Mouse (Mus musculus): Measurements from ENCODE around the gene Cdk5rap3. TPM values are rescaled to one million over a fixed set of nuclear protein-coding genes. Genes with fewer than 3 reads are reported as not detected.

The Cdk5rap3 gene
- total RNA-seq, 2 experiments from 2014 or later = 28.6 to 30.0 TPM

GRCm38 (mm10) chr11:96944844-96945580, 28.7 kb upstream of the Cdk5rap3 start:
- Histone ChIP-seq H3K4me3 (peak overlapping the region; percentile 55; the same call in 1 of the 2 replicates), H3K27ac (no peak overlapping the region; the same call in 1 of the 2 replicates)
- TF ChIP-seq CTCF (IDR thresholded peaks at IDR 0.05) = no peak
- intact Hi-C loops (cut with DNase I) = no loop called here
- DNase-seq (ENCODE audit: extremely low spot score in 1 of 2, low spot score in 2 of 2) = no peak

- Histone ChIP-seq H3K27ac (peak within 1 kb of the TSS; percentile 87), H3K4me3 (peak within 1 kb of the TSS; percentile 55)
- peak; percentile 85 to 90 for DNase-seq (ENCODE audit: extremely low spot score in 1 of 2, low spot score in 2 of 2)
- no peak for TF ChIP-seq CTCF (IDR thresholded peaks at IDR 0.05)
- intact Hi-C loops (cut with DNase I) = no loop called here
These were observed 27.5 kb upstream of the Cdk5rap3 start, which contains the start of gene Pnpo for GRCm38 (mm10) chr11:96943746-96944304. Gene Pnpo (minus strand): TSS chr11:96943986.

- intact Hi-C loops (cut with DNase I) = no loop called here
- TF ChIP-seq CTCF (IDR thresholded peaks at IDR 0.05) = no peak
- DNase-seq (ENCODE audit: extremely low spot score in 1 of 2, low spot score in 2 of 2) = no peak
- Histone ChIP-seq H3K4me3 (no peak overlapping the region), H3K27ac (no peak overlapping the region)
These were observed 25.8 kb upstream of the Cdk5rap3 start for GRCm38 (mm10) chr11:96941989-96942590.

DNA sequence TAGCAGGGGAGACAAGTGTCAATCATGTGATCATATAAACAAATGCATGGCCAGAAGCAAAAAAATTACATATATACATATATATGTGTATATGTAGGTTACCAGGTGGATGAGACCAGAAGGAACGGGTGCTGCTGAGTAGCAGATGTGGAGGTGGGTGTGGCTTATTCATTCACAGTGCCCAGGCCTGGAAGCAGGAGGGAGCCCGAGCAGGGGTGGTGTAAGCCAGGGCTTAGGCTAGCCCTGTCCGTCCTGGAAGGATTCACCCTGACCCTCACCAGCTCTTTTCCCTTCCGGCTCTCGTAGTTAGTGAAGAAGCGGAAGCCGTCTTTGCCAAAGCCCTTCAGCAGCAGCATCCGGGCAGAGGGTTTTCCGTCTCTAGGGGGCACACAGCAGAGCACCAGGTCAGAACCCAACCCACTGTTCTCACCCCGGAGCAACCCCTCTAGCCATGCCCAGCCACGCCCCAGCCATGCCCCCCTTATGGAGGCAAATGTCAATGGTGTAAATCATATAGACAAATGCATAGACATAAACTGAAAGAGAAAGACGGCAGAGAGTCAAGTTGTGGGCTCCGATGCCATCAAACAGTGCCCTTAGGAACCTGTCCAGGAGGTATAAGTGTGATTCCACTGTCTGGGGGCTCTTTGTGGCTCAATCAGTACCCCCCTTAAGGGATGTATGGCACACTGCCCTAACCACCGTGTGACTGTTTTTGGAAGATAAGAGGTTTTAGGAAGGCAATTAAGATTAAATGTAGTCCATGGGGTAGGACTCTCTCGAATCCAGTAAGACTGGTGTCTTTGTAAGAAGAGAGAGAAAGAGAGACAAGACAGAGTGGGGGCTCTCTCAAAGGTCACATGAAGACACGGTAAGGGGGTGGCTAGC, 24.5 kb upstream of the Cdk5rap3 start:
- DNase-seq (ENCODE audit: extremely low spot score in 1 of 2, low spot score in 2 of 2) = no peak
- H3K27ac ChIP-seq = no peak overlapping the region
- intact Hi-C loops (cut with DNase I) = no loop called here

DNA sequence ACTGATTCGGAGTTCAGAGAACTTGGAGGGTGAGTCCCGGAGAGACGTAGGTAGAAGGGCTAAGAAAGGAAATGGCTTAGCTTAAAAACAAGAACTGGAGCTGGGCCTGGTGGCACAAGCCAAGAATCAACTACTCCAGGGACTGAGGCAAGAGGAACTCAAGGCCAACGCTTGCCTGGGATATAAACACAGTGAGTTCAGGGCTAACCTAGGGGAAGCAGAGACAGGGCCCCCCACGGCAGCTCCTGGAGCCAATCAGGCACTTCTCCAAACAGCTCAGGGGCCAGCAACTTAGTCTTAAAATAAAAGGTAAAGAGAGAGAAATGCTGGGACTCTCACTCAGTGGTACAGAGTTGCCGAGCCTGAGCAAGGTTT, 22.1 kb upstream of the Cdk5rap3 start:
- Histone ChIP-seq H3K4me3 (no peak overlapping the region), H3K27ac (no peak overlapping the region)
- DNase-seq (ENCODE audit: extremely low spot score in 1 of 2, low spot score in 2 of 2) = no peak
- no peak for TF ChIP-seq CTCF (IDR thresholded peaks at IDR 0.05)
- intact Hi-C loops (cut with DNase I) = no loop called here

More for the DNA sequence above, 24.5 kb upstream of the Cdk5rap3 start:
- H3K4me3 ChIP-seq = no peak overlapping the region
- no peak for TF ChIP-seq CTCF (IDR thresholded peaks at IDR 0.05)

- peak in 1 of 2 experiments; percentile 27 for DNase-seq (ENCODE audit: extremely low spot score in 1 of 2, low spot score in 2 of 2)
- intact Hi-C loops (cut with DNase I) = loop anchor here (1.0 kb wide), 1 partner anchor 21 kb away; the partner anchor contains the start of gene Cdk5rap3
- peak; percentile 68 for TF ChIP-seq CTCF (IDR thresholded peaks at IDR 0.05)
These were observed 21.5 kb upstream of the Cdk5rap3 start for GRCm38 (mm10) chr11:96937549-96938425.

GRCm38 (mm10) chr11:96935872-96936650, 19.8 kb upstream of the Cdk5rap3 start:
- no peak overlapping the region for H3K4me3 ChIP-seq

More at GRCm38 (mm10) chr11:96937549-96938425, 21.5 kb upstream of the Cdk5rap3 start:
- Histone ChIP-seq H3K27ac (no peak overlapping the region), H3K4me3 (no peak overlapping the region)

DNA sequence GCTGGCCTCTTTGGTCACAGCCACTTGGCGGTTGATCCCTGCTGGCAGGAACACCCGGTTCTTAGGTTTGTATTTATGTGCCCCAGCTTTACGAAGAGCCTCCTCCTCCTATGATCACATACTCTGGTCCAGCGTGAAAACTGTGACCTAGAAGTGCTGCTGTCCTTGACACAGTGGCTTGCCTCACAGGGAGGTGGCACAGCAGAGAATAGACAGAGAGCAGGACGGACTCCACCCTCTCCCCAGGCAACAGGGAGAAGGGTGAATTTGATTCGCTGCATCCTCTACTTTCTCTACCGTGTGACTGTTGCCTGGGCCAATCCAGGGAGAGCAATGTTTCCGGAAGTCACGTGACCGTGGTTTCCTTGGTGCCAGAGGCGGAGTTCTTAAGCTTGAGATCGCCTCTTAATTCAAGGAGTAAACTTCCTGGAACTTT, 18.6 kb upstream of the Cdk5rap3 start:
- peak in 1 of 2 experiments; percentile 51 for DNase-seq (ENCODE audit: extremely low spot score in 1 of 2, low spot score in 2 of 2)
- no peak for TF ChIP-seq CTCF (IDR thresholded peaks at IDR 0.05)
- H3K4me3 ChIP-seq = no peak overlapping the region

More at GRCm38 (mm10) chr11:96935872-96936650, 19.8 kb upstream of the Cdk5rap3 start:
- no peak for TF ChIP-seq CTCF (IDR thresholded peaks at IDR 0.05)
- intact Hi-C loops (cut with DNase I) = no loop called here
- no peak for DNase-seq (ENCODE audit: extremely low spot score in 1 of 2, low spot score in 2 of 2)
- no peak overlapping the region for H3K27ac ChIP-seq

DNA sequence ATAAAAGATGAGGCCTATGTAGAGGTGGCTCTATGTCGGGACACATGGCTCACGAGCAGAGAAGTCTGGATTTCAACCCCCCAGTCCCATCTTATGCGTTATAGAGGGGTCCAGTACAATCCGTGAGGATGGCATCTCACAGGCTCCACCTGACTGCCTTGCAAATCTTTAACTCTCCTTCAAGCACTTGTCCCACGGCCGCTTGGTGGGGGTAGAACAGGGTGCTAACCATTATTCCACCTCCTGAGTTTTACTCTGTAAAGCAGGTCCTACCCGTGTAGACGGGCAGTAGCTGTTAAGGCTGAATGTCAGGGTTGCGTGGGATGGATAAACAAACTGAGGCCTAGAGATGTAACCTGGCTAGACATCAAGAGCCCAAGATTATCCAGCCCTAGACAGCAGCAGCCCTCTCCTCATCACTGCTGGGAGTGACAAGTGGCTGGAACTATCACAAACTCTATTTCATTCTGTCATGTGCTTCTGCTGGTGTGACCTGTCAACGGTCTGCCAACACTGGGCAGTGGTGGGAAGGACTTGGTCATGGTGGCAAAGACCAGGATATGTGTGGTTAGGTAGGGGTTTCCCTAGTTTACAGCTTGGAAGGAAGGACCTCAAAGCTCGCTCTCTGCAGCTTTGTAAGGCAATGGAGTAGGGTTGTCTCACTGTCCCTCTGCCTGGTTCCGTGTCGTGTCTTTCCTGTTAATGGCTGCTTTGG, 17.4 kb upstream of the Cdk5rap3 start:
- no peak for DNase-seq (ENCODE audit: extremely low spot score in 1 of 2, low spot score in 2 of 2)
- no peak for TF ChIP-seq CTCF (IDR thresholded peaks at IDR 0.05)
- no peak overlapping the region for H3K27ac ChIP-seq
- intact Hi-C loops (cut with DNase I) = no loop called here
- no peak overlapping the region for H3K4me3 ChIP-seq

More for the DNA sequence above, 18.6 kb upstream of the Cdk5rap3 start:
- H3K27ac ChIP-seq = no peak overlapping the region
- intact Hi-C loops (cut with DNase I) = no loop called here

Measured in left cerebral cortex, adult 2 months (tissue).